Mouse (Mus musculus): Measurements from ENCODE around the gene Lmnb2. TPM values are rescaled to one million over a fixed set of nuclear protein-coding genes. Genes with fewer than 3 reads are reported as not detected.

The Lmnb2 gene
- total RNA-seq, 2 experiments from 2014 or later: 11.7 to 49.3 TPM

DNA sequence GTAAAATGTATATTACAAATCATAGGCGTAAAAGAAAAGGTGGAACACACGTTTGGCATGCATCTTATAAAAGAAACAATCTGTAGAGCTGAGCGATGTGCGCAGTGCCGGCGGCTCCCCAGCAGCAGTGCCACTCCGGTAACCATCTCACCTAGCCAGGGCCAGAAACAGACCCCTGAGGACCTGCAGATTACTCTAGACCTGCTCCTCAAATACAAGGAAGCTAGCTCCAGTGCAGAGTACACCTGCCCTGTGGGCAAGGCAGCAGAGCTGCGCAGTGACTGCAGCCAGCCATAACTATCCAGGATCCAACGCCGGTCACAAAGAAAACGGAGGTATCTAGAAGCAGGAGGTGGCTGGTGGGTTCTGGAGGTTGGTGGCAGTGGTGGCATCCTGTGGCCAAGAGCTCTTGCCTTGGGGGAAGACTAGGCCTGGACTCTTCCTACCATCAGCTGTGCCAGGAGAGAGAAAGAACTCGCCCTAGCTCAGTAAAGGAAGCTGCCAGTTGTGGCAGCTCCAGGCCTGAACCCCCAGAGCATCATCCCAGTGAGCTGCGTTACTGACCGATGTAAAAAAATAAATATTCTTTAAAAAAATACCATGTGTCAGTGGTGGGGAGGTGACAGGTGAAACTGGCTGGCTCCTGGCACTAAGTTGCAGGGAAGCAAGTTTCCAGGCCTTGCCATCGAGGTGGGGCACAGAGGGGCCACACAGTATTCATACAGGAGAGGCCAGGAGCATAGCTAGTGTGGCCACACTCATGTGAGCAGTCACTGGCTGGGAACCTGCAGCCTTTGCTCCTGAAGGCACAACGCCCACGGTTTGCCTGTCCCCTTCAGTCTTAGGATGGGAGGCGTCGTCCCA is 16.4 kb downstream of the Lmnb2 start:
- no peak for ATAC-seq (replicated peaks; ENCODE audit: poor library complexity)

DNA sequence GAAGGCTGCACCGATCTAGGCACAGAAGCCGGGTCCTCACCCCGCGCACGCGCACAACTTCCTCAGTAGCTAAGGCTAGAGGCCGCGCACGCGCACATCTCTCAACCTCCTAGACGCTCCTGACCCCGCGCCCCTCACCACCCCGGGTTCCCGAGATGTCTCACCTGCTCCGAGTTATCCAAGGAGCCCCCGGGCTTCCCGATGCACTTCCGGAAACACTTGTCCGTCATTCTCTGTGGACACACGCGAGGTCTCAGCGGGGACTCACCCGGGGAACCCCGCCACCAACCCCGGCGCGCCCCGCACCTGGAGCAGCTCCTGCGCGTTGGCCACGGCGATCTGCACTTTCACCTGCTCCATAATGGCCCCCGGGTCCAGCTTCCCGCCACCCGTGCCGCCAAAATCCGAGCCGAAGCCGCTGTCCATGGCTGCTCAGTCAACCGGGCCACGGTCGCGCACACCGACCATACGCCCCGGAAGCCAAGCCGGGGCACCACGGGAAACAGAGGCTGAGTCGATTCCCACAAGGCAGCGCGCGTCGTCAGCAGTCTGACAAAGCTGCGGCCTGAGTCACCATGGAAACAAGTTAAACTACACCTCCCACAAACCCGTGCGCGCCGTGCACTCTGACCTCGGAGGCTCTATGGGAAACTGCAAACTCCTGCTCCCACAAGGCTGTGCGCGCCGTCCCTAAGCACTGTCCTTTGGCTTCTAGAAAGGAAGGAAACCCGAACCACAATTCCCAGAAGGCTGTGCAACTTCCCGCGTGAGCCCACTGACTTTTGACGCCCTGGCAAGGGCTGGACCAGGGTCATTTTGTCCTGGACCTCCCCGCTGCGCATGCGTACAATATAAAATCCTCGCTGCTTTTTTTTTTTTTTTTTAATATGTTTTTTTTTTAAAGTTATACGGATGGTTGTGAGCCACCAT is 17.5 kb downstream of the Lmnb2 start, which contains the start of gene Timm13:
TSS of gene Timm13 (minus strand) at position 652 of the 930 bp plus-strand sequence.
- peak; percentile 93 for ATAC-seq (replicated peaks; ENCODE audit: poor library complexity)

DNA sequence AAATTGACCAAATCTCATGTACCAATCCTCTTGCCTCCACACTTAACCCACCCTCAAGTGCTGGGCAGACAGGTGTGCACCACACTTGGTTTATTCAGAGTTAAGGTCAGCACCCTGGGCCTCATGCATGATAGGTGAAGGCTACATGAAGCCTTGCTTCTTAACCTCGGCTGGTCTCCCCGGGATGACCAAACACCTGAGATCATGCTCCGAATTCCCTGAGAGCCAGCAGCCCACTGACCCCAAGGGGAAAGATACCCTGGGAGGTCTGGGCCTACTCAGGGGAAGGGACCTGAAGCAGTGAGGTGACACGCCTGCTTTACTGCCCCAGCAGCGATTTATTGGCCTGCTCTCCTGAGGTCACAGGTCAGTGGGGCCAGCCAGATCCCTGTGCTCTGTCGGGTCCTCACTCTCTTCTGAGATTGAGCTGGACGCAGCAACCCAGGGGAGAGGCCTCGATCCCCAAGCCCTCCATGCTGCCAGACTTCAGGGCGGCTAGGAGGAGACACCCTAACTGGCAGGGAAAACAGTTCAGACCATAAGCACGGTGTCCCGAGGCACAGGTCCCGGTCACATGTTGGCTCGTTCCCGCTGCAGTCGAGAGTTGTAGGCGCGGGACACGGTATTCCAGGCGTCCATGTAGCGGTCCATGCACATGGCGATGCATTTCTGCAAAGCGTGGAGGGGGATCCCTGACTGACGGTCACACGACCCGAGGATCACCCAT is 18.3 kb downstream of the Lmnb2 start:
- no peak for ATAC-seq (replicated peaks; ENCODE audit: poor library complexity)

DNA sequence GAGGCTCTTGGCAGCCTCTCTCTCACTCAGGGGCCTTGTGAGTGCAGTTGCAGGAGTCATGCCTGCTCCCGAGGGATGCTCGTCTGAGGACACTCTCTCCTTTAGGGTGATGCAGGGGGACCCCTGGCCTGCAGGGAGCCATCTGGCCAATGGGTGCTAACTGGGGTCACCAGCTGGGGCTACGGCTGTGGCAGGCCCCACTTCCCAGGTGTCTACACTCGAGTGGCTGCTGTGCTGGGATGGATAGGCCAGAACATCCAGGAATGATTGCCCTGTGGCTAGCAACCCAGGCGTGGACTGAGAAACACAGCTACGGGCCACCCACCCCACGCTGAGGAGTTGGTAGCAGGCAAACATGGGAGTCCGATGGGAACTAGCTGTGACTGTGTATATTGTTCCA is 19.0 kb downstream of the Lmnb2 start:
- no peak for ATAC-seq (replicated peaks; ENCODE audit: poor library complexity)

DNA sequence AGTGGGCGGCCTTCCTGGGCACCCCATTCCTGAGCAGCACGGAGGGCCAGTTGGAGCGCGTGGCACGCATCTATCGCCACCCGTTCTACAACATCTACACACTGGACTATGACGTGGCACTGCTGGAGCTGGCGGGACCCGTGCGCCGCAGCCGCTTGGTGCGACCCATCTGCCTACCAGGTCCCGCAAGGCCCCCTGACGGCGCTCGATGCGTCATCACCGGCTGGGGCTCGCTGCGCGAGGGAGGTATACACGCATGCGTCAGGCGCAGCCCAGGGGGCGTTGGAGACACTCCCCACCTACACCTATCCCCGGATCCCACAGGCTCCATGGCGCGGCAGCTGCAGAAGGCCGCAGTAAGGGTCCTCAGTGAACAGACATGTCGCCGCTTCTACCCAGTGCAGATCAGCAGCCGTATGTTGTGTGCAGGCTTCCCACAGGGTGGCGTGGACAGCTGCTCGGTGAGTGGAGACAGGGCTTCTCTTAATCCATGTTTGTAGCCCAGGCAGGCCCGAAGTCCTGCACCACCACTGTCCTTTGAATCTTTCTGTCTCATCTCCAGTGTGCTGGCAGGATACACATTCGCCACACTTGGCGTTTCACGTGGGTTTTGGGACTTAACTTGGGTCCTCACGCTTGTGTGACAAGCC is 20.1 kb downstream of the Lmnb2 start:
- no peak for ATAC-seq (replicated peaks; ENCODE audit: poor library complexity)

DNA sequence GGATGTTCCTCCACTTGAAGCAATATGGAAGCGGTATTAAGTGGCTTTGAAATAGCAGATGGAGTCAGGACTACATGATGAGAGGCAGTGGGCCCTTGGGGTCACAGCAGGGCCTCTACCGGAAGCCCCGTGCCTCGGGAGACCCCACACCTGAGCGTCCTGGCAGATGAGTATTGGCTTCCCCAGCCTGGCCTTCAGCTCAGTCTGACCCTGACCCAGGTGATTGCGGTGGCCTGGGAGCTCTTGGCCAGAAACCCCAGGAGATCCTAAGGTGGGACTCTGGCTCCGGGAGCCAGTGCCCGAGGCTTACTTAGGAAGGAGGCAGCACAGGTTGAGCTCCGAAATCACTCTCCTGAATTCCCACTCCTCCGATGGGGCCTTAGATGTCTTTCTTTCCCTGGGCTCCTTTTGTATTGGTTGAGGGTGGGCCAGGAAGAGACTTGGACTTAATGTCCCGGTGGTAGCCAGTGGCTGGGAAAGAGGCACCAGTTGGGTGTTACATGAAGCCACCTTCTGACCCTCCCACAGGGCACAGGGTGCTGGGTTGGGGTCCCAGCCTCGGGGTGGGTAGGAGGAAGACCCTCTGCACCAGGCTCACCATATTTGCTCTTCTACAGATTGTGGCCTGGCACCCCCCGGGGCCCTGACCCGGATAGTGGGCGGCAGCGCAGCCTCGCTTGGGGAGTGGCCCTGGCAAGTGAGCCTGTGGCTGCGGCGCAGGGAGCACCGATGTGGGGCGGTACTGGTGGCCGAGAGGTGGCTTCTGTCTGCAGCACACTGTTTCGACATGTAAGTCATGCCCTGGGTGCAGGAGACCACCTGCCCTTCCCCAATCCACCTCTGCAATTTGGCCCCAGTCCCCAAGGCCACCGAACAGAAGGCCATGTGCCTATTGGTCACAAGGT is 21.2 kb downstream of the Lmnb2 start:
- ATAC-seq (replicated peaks; ENCODE audit: poor library complexity): no peak

DNA sequence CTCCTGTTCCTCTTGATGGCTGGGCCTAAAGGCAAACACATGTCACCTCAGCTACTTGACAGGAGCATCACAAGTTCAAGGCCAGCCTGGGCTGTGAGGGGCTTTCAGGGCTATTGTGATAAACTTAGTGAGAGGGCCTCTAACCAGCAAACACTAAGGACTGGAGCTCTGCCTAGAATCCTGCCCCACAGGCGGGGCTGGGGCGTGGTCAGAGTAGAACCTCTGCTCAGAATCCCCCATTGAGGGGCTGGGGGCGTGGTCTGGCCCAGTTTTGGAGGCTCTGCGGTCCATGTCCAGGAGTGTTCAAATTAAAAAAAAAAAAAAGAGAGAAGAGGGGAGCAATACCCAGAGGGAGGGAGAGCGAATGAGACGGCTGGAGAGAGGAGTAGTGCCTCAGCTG is 22.3 kb downstream of the Lmnb2 start:
- no peak for ATAC-seq (replicated peaks; ENCODE audit: poor library complexity)

DNA sequence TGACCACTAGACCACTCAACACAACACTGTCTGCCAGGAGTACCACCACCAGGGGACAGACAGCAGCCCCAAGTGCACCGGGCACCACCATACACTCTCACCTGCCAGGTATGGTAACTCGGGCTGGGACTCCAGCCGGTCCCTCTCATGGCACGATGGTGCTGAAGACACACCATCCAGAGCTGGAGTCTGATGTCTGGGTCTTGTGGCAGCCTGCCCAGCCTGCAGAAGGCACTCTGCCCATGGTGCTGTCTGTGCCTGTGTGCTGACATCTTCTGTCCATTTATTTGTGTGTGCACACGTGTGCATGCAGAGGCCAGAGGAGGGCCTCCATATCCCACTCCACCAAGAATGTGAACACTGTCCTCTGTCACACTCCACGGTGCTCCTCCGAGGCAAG is 22.9 kb downstream of the Lmnb2 start:
- ATAC-seq (replicated peaks; ENCODE audit: poor library complexity): no peak

DNA sequence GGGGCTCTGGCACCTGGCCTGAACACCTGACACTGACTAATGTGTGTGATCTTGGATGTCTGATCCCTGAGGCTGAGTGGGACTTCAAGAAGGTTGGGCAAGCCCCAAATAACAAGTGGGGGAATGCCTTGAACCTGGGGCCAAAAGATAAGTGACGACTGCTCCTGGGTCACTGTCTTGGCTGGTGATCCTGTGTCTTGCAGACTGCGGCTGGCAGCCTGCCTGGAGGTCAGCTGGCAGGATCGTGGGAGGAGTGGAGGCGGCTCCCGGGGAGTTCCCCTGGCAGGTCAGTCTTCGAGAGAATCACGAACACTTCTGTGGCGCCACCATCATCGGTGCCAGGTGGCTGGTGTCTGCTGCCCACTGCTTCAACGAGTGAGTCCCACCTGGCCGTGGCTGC is 30.9 kb downstream of the Lmnb2 start:
- ATAC-seq (replicated peaks; ENCODE audit: poor library complexity): peak; percentile 83

DNA sequence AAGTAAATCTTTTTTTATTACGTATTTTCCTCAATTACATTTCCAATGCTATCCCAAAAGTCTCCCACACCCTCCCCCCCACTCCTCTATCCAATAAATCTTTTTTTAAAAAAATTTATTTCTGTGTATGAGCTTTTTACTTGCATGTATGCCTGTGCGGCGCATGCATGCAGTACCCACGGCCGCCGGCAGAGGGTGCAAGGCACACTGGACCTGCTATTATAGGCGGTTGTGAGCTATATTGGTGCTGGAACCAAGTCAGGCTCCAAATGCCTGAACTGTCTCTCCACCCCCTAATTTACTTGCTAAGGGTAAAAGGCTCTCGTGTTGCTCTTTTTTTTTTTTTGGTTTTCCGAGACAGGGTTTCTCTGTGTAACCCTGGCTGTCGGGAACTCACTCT is 36.7 kb downstream of the Lmnb2 start:
- peak; percentile 64 for ATAC-seq (replicated peaks; ENCODE audit: poor library complexity)

DNA sequence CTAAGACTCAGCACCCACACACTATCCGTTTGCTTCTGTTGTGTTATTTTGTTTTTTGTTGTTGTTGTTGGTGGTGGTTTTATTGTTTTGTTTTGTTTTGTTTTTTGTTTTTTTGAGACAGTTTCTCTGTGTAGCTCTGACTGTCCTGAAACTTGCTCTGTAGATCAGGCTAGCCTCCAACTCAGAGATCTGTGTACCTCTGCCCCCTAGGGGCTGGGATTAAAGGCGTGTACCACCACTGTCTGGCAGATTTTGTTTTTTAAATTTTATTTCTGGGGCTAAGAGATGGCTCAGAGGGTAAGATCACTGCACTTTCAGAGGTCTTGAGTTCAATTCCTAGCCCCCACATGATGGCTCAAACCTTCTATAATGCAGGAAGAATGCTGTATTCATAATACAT is 37.1 kb downstream of the Lmnb2 start:
- no peak for ATAC-seq (replicated peaks; ENCODE audit: poor library complexity)

DNA sequence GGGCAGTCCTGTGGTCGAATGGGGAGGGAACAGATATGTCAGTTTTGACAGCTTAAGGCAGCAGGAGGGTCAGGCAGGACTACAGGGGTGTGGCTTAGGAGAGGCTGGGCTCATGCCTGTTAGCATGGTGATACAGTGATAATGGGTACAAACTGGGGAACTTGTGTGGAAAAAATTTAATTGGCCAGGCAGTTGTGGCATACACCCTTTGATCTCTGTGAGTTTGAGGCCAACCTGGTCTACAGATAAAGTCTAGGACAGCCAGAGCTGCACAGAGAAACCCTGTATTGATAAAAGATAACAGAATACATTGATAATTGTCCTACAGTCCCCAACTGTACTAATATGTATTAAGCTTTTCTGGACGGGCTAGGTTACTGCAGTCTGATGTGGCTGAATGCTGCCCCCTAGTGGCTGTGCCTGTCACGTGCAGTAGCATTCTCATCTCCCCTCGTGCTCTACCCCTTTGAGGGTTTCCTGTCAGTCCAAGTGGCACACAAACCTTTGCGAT is 37.9 kb downstream of the Lmnb2 start:
- peak; percentile 83 for ATAC-seq (replicated peaks; ENCODE audit: poor library complexity)

DNA sequence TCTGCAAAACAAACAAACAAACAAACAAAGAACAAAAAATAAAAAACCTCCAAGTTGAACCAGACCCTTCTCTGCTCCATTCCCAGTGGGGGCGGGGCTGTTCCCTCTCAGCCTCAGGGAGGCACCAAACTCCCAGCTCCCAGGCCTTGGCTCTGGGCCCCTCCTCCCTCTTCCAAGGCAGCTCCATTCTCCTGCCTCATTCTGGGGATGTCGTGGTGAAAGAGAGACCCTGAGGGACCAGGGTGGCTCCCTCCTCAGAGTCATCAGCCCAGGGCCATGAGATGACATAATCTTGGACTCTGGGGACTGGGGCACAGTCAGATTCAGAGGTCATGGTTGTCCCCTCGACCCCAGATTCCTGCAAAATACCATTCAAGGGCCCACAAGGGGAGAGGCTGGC is 41.5 kb downstream of the Lmnb2 start:
- ATAC-seq (replicated peaks; ENCODE audit: poor library complexity): no peak

DNA sequence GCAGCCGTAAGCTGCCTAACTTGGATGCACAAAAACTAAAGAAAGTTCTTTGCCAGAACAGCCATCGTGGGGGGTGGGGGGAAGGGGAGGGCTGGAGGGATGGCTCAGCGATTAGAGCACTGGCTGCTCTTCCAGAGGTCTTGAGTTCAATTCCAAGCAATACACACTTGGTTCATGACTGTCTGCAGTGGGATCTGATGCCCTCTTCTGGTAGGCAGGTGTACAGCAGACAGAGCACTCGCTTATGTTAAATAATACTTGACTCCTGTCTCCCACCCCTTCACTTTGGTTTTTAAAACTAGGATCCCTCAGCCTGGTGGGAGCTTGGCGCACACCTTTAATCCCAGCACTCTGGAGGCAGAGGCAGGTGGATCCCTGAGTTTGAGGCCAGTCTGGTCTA is 42.0 kb downstream of the Lmnb2 start:
- peak; percentile 47 for ATAC-seq (replicated peaks; ENCODE audit: poor library complexity)

DNA sequence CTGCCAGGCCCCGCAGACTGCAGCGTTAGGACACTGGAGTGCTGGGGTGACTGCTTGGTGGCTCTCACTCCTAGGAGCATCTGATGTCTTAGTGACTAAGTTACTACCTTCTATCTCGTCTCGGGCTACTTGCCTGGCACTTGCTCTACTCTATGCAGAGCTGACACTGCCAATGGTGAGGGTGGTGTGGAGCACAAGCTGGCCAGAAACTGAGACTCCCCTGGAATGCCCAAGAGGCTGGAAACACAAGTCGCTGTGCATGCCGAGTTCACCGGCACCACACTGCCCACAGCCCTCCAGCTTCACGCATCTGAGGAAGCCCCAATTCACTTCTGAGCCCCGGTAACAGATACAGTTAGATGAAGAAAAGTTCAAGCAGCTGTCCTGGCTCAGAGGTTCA is 44.0 kb downstream of the Lmnb2 start:
- ATAC-seq (replicated peaks; ENCODE audit: poor library complexity): no peak

DNA sequence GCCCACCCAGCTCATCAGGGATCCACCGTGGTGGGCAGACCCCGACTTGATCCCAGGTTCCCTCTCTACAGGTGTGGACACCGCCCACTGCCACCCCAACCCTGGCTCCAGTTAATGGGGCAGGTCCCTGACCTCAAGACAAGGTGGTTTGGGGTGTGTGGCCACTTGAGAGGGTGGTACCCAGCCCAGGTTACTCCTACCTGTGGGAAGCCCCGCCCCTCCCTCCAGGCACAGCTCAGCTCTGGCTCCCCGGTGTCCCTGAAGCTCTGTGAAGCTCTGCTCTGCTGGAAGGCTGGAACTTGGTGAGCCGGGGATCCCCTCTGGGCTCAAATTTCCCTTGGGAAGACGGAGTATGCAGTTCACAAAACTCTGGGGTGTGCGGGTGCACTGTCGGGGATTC is 46.5 kb downstream of the Lmnb2 start, which contains the start of gene Tmprss9:
TSS of gene Tmprss9 (plus strand) at position 268 of the 400 bp plus-strand sequence.
- 0 out of 2 replicates have a peak, but pooled peaks have one; percentile 7 for ATAC-seq (replicated peaks; ENCODE audit: poor library complexity)

DNA sequence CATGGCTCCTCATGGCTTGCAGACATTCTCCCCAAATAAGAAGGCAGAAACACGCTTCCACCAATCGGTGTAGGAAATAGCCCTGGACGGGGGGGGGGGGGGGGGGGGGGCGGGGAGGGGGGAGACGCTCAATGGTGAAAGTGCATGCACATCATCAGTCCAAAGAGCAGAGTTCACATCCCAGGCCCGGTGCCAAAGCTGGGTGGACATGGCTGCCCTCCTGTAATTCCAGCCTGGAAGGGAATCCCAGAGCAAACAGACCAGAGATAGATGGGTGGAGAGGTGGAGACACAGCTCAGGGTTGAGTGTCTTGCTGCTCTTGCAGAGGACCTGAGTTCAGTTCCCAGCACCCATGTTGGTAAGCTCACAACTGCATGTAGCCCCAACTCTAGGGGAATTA is 47.1 kb downstream of the Lmnb2 start:
- no peak for ATAC-seq (replicated peaks; ENCODE audit: poor library complexity)

DNA sequence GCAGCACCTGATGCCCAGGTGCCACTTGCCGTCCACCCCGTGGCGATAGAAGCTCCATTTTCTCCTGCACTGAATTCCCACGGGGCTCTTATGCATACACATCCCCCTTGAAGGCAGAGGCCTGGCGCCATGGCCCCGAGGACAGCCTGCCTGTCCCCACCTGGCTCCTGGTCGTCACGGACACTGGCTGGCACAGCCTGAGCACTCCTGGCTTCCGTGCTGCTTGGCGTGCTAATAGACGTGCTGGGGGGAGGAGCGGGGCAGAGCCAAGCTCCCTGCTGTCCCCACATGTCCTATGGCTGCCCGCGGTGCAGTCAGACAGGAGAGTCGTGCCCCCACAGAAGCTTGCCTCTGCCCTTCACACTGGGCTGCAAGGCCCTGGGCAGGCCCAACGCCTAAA is 53.6 kb downstream of the Lmnb2 start:
- no peak for ATAC-seq (replicated peaks; ENCODE audit: poor library complexity)

DNA sequence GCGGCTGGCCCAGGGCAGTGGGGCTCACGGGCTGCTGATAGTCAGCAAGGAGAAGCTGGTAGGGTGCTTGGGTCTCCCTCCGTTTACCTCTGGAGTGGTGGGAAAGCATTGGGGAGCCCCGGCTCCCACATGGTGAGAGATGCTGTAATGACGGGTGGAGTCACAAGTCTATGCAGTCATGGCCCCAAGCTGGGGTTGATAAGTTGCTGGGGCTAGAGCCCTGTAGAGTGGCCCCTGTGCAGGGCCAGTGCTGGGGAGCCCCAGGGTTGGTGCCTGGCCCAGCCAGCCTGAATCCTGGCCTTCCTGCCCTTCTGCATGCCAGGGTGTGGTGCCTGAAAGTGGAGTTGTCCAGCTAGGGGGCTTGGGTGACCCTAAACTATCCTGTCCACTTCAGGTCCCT is 55.7 kb downstream of the Lmnb2 start:
- ATAC-seq (replicated peaks; ENCODE audit: poor library complexity): no peak
